Comparison of ENCODE assay signal across 8 mouse cellular contexts in the genomic region with DNA sequence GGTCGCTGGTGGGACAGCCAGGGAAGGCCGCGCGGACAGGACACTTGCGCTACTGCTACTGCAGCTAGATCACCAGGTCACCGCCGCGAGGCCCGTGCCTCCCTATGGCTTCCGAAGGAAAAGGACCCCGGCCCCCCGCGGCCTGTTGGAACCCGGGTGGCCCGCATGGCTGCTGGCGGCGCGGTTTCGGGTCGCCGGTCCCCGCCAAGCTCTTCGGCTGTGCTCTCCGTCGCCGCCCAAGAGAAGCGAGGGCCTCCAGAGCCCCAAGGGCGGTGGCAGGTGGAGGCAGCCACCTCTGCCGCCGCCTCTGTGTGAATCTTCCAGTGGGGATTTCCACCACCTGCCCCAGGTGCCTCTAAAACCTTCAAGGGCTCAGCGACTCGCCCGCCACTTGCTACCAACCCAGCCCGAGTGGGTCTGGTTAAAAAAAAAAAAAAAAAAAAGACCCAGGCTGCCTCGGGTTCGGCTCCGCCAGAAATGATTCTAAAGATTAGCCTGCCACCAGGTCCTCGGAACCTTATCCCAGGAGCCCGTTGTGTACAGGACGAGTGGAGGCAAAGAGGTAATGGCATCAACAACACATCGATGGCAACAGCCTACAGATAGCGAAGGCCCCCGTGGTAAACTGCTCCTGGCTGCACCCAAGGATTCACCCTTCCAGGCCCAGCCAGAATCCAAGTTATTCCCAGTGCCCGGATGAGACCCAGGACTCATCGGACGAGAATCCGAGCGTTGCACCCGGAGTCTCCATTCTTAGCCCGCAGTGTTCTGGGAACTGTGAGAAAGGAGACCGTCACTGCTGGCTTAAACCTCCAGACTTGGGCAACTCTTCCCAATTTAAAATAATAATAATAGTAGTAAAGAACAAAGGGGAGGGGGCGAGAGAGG. TPM values are rescaled to one million over a fixed set of nuclear protein-coding genes. Genes with fewer than 3 reads are reported as not detected.
DNase-seq lines count a peak whose midpoint lies in the region; ATAC-seq and TF ChIP-seq lines count a peak whose summit lies in the region.

No protein-coding gene starts in this region.

- peaks cover 23% of the 10 kb centered on the region for H3K27me3 ChIP-seq in ES-Bruce4 (ENCODE audit: control insufficient read depth, insufficient read depth, low read length, poor library complexity, severe bottlenecking)
- peaks cover 12% of the 10 kb centered on the region for H3K27me3 ChIP-seq in hindbrain, embryonic 11.5 days (ENCODE audit: control insufficient read depth, insufficient read depth, low read length)
- peaks cover 99% of the 10 kb centered on the region for H3K27me3 ChIP-seq in midbrain, embryonic 10.5 days (ENCODE audit: low read depth, poor library complexity, severe bottlenecking)

- ATAC-seq in hindbrain, embryonic 11.5 days (ENCODE audit: low FRiP score) = no peak

- H3K4me3 ChIP-seq in ES-Bruce4 (ENCODE audit: low read depth, low read length) = peak overlapping the region; percentile 80
- peak overlapping the region; percentile 73 for H3K4me3 ChIP-seq in hindbrain, embryonic 11.5 days (ENCODE audit: low read depth, low read length)
- peak overlapping the region; percentile 88 for H3K4me3 ChIP-seq in midbrain, embryonic 10.5 days

- H3K9me3 ChIP-seq in ES-Bruce4 (replicated peaks; ENCODE audit: control insufficient read depth, insufficient read depth, low read length, poor library complexity, severe bottlenecking) = no peaks in the 10 kb centered on the region
- H3K9me3 ChIP-seq in hindbrain, embryonic 11.5 days (ENCODE audit: control insufficient read depth, low read length) = no peaks in the 10 kb centered on the region
- no peaks in the 10 kb centered on the region for H3K9me3 ChIP-seq in midbrain, embryonic 10.5 days (replicated peaks)

- H3K36me3 ChIP-seq in ES-Bruce4 (ENCODE audit: control insufficient read depth, insufficient read depth, low read length, poor library complexity, severe bottlenecking) = no peaks in the 10 kb centered on the region
- no peaks in the 10 kb centered on the region for H3K36me3 ChIP-seq in hindbrain, embryonic 11.5 days (ENCODE audit: control insufficient read depth, insufficient read depth, low read length)
- H3K36me3 ChIP-seq in midbrain, embryonic 10.5 days = no peaks in the 10 kb centered on the region

- TF ChIP-seq CTCF in ES-Bruce4 (IDR thresholded peaks at IDR 0.05; ENCODE audit: low read depth, low read length) = no peak

- peak; percentile 87 for DNase-seq in heart, adult 11 months
- DNase-seq in heart, postnatal 10 days = no peak
- DNase-seq in hindbrain, embryonic 11.5 days (ENCODE audit: low spot score) = peak; percentile 68
- DNase-seq in midbrain, embryonic 10.5 days (ENCODE audit: low spot score) = peak; percentile 63
- no peak for DNase-seq in cerebellum, adult 9-11 months
- DNase-seq in ovary, postnatal 10 days (ENCODE audit: low spot score) = no peak
- no peak for DNase-seq in spleen, postnatal 10 days (ENCODE audit: low spot score in 2 of 2)

- peak overlapping the region; percentile 71 for H3K9ac ChIP-seq in ES-Bruce4 (ENCODE audit: low read depth, poor library complexity, severe bottlenecking)
- peak overlapping the region; percentile 78 for H3K9ac ChIP-seq in hindbrain, embryonic 11.5 days (ENCODE audit: low read depth, low read length)

- intact Hi-C loops in heart, postnatal 10 days (cut with DNase I) = loop anchor here (2.0 to 5.0 kb wide), 5 partner anchors 303 to 1048 kb away; no protein-coding TSS in a partner anchor

- H3K4me2 ChIP-seq in hindbrain, embryonic 11.5 days (replicated peaks; ENCODE audit: low read depth, low read length) = peak overlapping the region; percentile 80

- H3K4me1 ChIP-seq in ES-Bruce4 (ENCODE audit: control insufficient read depth, insufficient read depth, low read length) = peaks cover 2% of the 10 kb centered on the region
- peaks cover 5% of the 10 kb centered on the region for H3K4me1 ChIP-seq in hindbrain, embryonic 11.5 days (replicated peaks; ENCODE audit: control insufficient read depth, insufficient read depth, low read length)
- peaks cover 85% of the 10 kb centered on the region for H3K4me1 ChIP-seq in midbrain, embryonic 10.5 days

- no peak for TF ChIP-seq POLR2A in ES-Bruce4 (IDR thresholded peaks at IDR 0.05; ENCODE audit: insufficient read depth, low read length)

- no peak overlapping the region for H3K27ac ChIP-seq in ES-Bruce4 (ENCODE audit: insufficient read depth, low read length)
- H3K27ac ChIP-seq in hindbrain, embryonic 11.5 days (ENCODE audit: low read depth, low read length) = peak overlapping the region; percentile 18; the same call in 1 of the 2 replicates
- H3K27ac ChIP-seq in midbrain, embryonic 10.5 days (replicated peaks) = peak overlapping the region; percentile 89

- WGBS in hindbrain, embryonic 11.5 days = 1% methylated on average over 51 of the region's 52 CpGs
- WGBS in midbrain, embryonic 10.5 days = under 1% methylated on average over 52 of the region's 52 CpGs

- no peak for TF ChIP-seq EP300 in ES-Bruce4 (IDR thresholded peaks at IDR 0.05; ENCODE audit: insufficient read depth, low read depth, low read length)

RNA-seq across cellular contexts. Expression of a gene that starts 2.6 kb away (rescaled TPM):
- 1 to 10 TPM in 1 of 2 experiments, under 1 TPM in 1; 0.93 to 1.4 TPM for total RNA-seq in heart, postnatal 10 days (2021)
- polyA plus RNA-seq in ES-Bruce4 (2011; ENCODE audit: insufficient read depth, insufficient read length, low read depth, missing spikeins) = 8.4 and 9.6 TPM in 2 replicates
- 8.9 and 10.8 TPM in 2 replicates for polyA plus RNA-seq in hindbrain, embryonic 11.5 days (2014; fragmentation: Nextera tagmentation; extraction: Ambion mirVana)
- polyA plus RNA-seq in midbrain, embryonic 10.5 days (2016; fragmentation: Nextera tagmentation; extraction: Ambion mirVana) = 15.6 and 19.4 TPM in 2 replicates

Comparison
In these comparisons a context has a peak if more than half of its experiments do, and no peak if none do; other contexts are left out.
1. DNase-seq: peak in heart, adult 11 months (single experiment), hindbrain, embryonic 11.5 days (single experiment) and midbrain, embryonic 10.5 days (single experiment); none in heart, postnatal 10 days (0 of 2), cerebellum, adult 9-11 months (single experiment), ovary, postnatal 10 days (single experiment) and spleen, postnatal 10 days (0 of 2).
2. Peak in every context shown above with its lines, with median percentiles within 50 percentile points of each other: H3K4me3 ChIP-seq.